Mouse (Mus musculus) heart, postnatal 36 days (tissue): ENCODE results near the gene Ppp2r2d. TPM values are rescaled to one million over a fixed set of nuclear protein-coding genes. Genes with fewer than 3 reads are reported as not detected.

ENCODE experiments used
- DNase-seq, 2 experiments: peaks; one replicate each; pipeline ENCODE4 v3.0.0; 2021 to 2022
- intact Hi-C: fragments of 180-260 bp; cut with DNase I; formaldehyde crosslinking; loops from one replicate; pipeline ENCODE4 v1.15.1; 2025
- total RNA-seq, 2 experiments: library from RNA; stranded (reverse); gene quantifications; 2 replicates each; pipeline ENCODE4 v1.2.3; 2021

The Ppp2r2d gene
- total RNA-seq, 2 experiments from 2014 or later: 39.6 to 42.1 TPM

GRCm38 (mm10) chr7:138919156-138919944 lies 73.5 kb downstream of the Ppp2r2d start:
- intact Hi-C loops: no loop called here
- peak; percentile 82 to 89 for DNase-seq

- intact Hi-C loops: no loop called here
- DNase-seq: no peak
Measured at GRCm38 (mm10) chr7:138921611-138922010, 75.7 kb downstream of the Ppp2r2d start.

GRCm38 (mm10) chr7:138923756-138924425 lies 78.0 kb downstream of the Ppp2r2d start:
- DNase-seq: peak in 1 of 2 experiments; percentile 52
- intact Hi-C loops: loop anchor here (1.0 kb wide), 1 partner anchor 84 kb away; no protein-coding TSS in a partner anchor

GRCm38 (mm10) chr7:138928456-138928855 lies 82.6 kb downstream of the Ppp2r2d start:
- intact Hi-C loops: no loop called here

More at GRCm38 (mm10) chr7:138928456-138928855, 82.6 kb downstream of the Ppp2r2d start:
- DNase-seq: no peak

Other genes with a start within 250 kb of the Ppp2r2d start
- 10 to 100 TPM; 19.9 to 24.7 TPM for gene Mapk1ip1, start 194 bp downstream of the Ppp2r2d start, total RNA-seq
- gene Bnip3, start 63.4 kb downstream of the Ppp2r2d start, total RNA-seq: 100 to 1,000 TPM; 306 to 356 TPM
- under 1 TPM; 0.14 to 0.53 TPM for gene Jakmip3, start 94.7 kb downstream of the Ppp2r2d start, total RNA-seq
- gene Dpysl4, start 239.9 kb downstream of the Ppp2r2d start, total RNA-seq: 1 to 10 TPM; 5.0 to 6.4 TPM